Mouse (Mus musculus) ES-Bruce4 (cell line): ENCODE measurements around the gene Mad1l1.

Experiments used
- CTCF ChIP-seq: IDR thresholded peaks from one replicate; pipeline ENCODE4 v1.8.1; 2011; ENCODE audit warnings: low read depth, low read length
- EP300 ChIP-seq: IDR thresholded peaks from 2 replicates; pipeline ENCODE4 v1.6.1; 2011; ENCODE audit warnings: low read depth, low read length; ENCODE audit not compliant: insufficient read depth

GRCm38 (mm10) chr5:140204037-140204436, 117.3 kb downstream of the Mad1l1 start:
- TF ChIP-seq EP300 = no peak
- TF ChIP-seq CTCF = peak; percentile 12
